Mouse (Mus musculus) kidney, postnatal 0 days (tissue): ENCODE measurements around the gene Cpe. TPM values are rescaled to one million over a fixed set of nuclear protein-coding genes. Genes with fewer than 3 reads are reported as not detected.

Experiments used
- ATAC-seq: fragments of 200-750 bp; cut with Nextera tagmentation; replicated peaks from 2 replicates; pipeline ENCODE4 v1.8.0; 2017; ENCODE audit warnings: low read depth, moderate number of reproducible peaks, moderate TSS enrichment, moderate library complexity; ENCODE audit not compliant: low FRiP score
- DNase-seq: peaks from one replicate; pipeline ENCODE4 v3.0.0-alpha.2; 2016; ENCODE audit warnings: low spot score
- H3K27ac ChIP-seq: fragments of 300-500 bp; sonication (generic); 2 replicates; pipeline ENCODE4 v1.5.1; 2014; ENCODE audit warnings: mild to moderate bottlenecking
- H3K27me3 ChIP-seq: fragments of 300-500 bp; sonication (generic); 2 replicates; pipeline ENCODE4 v1.6.1; 2014; ENCODE audit warnings: low read length, mixed read lengths; ENCODE audit not compliant: insufficient read depth
- H3K36me3 ChIP-seq: fragments of 300-500 bp; sonication (generic); 2 replicates; pipeline ENCODE4 v1.6.1; 2014; ENCODE audit warnings: low read length, mixed read lengths; ENCODE audit not compliant: insufficient read depth
- H3K4me1 ChIP-seq: fragments of 300-500 bp; sonication (generic); replicated peaks from 2 replicates; pipeline ENCODE4 v1.6.1; 2014; ENCODE audit warnings: antibody characterized with exemption, low read length, mixed read lengths; ENCODE audit not compliant: insufficient read depth
- H3K4me2 ChIP-seq: fragments of 300-500 bp; sonication (generic); 2 replicates; pipeline ENCODE4 v1.6.1; 2014; ENCODE audit warnings: mild to moderate bottlenecking, low read length, moderate library complexity, mixed read lengths
- H3K4me3 ChIP-seq: fragments of 300-500 bp; sonication (generic); replicated peaks from 2 replicates; pipeline ENCODE4 v1.5.1; 2014; ENCODE audit warnings: low read depth, low read length
- H3K9ac ChIP-seq: fragments of 300-500 bp; sonication (generic); 2 replicates; pipeline ENCODE4 v1.6.1; 2014; ENCODE audit warnings: low read depth, low read length
- H3K9me3 ChIP-seq: fragments of 300-500 bp; sonication (generic); replicated peaks from 2 replicates; pipeline ENCODE4 v1.6.1; 2016; ENCODE audit warnings: low read length, inconsistent platforms, mixed read lengths
- CTCF ChIP-seq: IDR thresholded peaks from 2 replicates; pipeline ENCODE4 v1.5.1; 2016; ENCODE audit warnings: antibody characterized with exemption, low read depth, mild to moderate bottlenecking, moderate library complexity
- WGBS: fragments of 180-500 bp; shearing (Covaris S2); extraction: QIAGEN DNeasy Blood & Tissue Kit; methylation state at CpG from one replicate; pipeline ENCODE4 v1.1.7; 2014; 5-methylcytosine and 5-hydroxymethylcytosine counted together
- polyA plus RNA-seq: library from polyadenylated mRNA; unstranded; fragments of >200 nt; fragmentation: Nextera tagmentation; extraction: Ambion mirVana; gene quantifications from 2 replicates; pipeline ENCODE4 v1.2.1, GENCODE M21; 2015

Cpe gene
- polyA plus RNA-seq, 1 experiment from 2014 or later: 115 TPM

GRCm38 (mm10) chr8:64597042-64597970, 95.5 kb downstream of the Cpe start:
- ATAC-seq: no peak
- H3K4me3 ChIP-seq: no peak overlapping the region
- H3K4me2 ChIP-seq: no peak overlapping the region
- no peaks in the 10 kb centered on the region for H3K9me3 ChIP-seq
- TF ChIP-seq CTCF: peak; percentile 89
- H3K36me3 ChIP-seq: no peaks in the 10 kb centered on the region
- H3K27me3 ChIP-seq: no peaks in the 10 kb centered on the region
- H3K9ac ChIP-seq: no peak overlapping the region
- H3K27ac ChIP-seq: no peak overlapping the region
- WGBS: 41% methylated on average over 21 of the region's 21 CpGs
- peak; percentile 80 for DNase-seq
- H3K4me1 ChIP-seq: no peaks in the 10 kb centered on the region

DNA sequence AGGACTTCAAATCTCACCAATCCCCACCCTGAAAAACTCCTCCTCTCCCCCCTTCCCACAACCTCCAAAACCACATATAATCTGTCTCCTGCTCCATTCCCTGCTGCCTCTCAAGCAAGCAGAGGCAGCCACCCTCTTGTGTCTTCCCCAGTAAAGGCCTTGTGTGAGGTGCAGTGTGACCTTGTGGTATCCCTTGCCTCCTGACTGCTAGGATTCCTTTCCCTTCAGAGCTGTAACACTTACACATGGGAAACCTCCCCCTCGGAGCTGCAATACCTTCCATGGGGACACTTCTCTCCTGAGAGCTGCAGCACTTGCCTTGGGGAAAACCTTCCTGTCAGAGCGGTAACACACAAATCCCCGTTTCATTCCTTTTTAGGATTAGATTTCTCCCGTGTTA, 96.5 kb downstream of the Cpe start:
- DNase-seq (no peak), ATAC-seq (no peak)
- Histone ChIP-seq H3K4me3 (no peak overlapping the region), H3K4me2 (no peak overlapping the region), H3K4me1 (no peaks in the 10 kb centered on the region), H3K27me3 (no peaks in the 10 kb centered on the region), H3K36me3 (no peaks in the 10 kb centered on the region), H3K27ac (no peak overlapping the region), H3K9ac (no peak overlapping the region), H3K9me3 (no peaks in the 10 kb centered on the region)
- no peak for TF ChIP-seq CTCF
- 73% methylated on average over 4 of the region's 4 CpGs for WGBS

GRCm38 (mm10) chr8:64590456-64590855, 102.4 kb downstream of the Cpe start:
- no peaks in the 10 kb centered on the region for H3K4me1 ChIP-seq
- H3K4me2 ChIP-seq: no peak overlapping the region
- no peaks in the 10 kb centered on the region for H3K36me3 ChIP-seq
- no peak overlapping the region for H3K9ac ChIP-seq
- no peaks in the 10 kb centered on the region for H3K9me3 ChIP-seq
- H3K27ac ChIP-seq: no peak overlapping the region
- no peak for TF ChIP-seq CTCF
- no peak for DNase-seq
- no peak for ATAC-seq
- H3K27me3 ChIP-seq: no peaks in the 10 kb centered on the region
- no peak overlapping the region for H3K4me3 ChIP-seq
- 100% methylated on average over 1 of the region's 1 CpGs for WGBS

DNA sequence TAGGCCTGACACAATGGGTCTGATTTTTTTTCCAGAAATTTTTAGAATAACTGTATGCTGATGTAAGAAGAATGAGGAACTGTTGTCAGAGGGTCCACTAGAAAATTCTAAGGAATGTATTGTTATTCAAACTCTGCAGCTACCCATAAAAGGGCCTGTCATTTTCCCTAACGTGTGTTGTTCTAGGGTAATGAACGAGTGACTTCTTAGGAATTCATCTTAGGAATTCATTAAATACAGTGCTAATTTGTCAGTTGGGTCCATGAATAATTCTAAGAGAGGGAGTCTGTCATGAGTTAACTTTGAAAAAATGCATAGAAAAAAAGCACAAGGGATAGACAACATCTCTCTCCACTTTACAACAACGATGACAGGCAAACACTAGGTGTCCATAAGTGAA, 110.0 kb downstream of the Cpe start:
- no peaks in the 10 kb centered on the region for H3K9me3 ChIP-seq
- H3K4me3 ChIP-seq: no peak overlapping the region
- H3K4me2 ChIP-seq: no peak overlapping the region
- no peak for ATAC-seq
- 49% methylated on average over 3 of the region's 3 CpGs for WGBS
- no peak overlapping the region for H3K27ac ChIP-seq
- no peaks in the 10 kb centered on the region for H3K4me1 ChIP-seq
- no peak for TF ChIP-seq CTCF
- no peak overlapping the region for H3K9ac ChIP-seq
- no peaks in the 10 kb centered on the region for H3K27me3 ChIP-seq
- no peaks in the 10 kb centered on the region for H3K36me3 ChIP-seq
- DNase-seq: peak; percentile 59

DNA sequence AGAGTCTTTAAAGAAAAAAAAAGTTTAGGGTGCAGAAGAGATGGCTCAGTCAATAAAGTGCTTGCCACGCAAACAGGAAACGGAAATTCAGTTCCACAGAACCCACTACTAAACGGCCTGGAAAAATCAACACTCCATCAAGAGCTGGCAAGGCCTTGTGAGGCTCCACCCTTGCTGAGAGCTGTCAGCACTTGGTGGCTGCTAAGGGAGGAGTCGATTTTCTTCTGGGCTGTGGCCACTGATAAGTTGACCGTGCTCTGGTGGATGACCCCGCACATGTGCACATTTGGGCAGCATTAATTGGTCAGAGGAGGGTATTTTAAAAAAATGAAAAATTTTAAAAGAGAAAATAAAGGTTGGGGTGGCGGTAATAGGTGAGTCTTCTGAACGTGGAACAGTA, 114.6 kb downstream of the Cpe start:
- H3K4me1 ChIP-seq: no peaks in the 10 kb centered on the region
- H3K36me3 ChIP-seq: no peaks in the 10 kb centered on the region
- TF ChIP-seq CTCF: no peak
- ATAC-seq: no peak
- no peaks in the 10 kb centered on the region for H3K9me3 ChIP-seq
- H3K4me3 ChIP-seq: no peak overlapping the region
- no peak overlapping the region for H3K4me2 ChIP-seq
- no peaks in the 10 kb centered on the region for H3K27me3 ChIP-seq
- no peak for DNase-seq
- no peak overlapping the region for H3K9ac ChIP-seq
- 66% methylated on average over 8 of the region's 8 CpGs for WGBS
- no peak overlapping the region for H3K27ac ChIP-seq

DNA sequence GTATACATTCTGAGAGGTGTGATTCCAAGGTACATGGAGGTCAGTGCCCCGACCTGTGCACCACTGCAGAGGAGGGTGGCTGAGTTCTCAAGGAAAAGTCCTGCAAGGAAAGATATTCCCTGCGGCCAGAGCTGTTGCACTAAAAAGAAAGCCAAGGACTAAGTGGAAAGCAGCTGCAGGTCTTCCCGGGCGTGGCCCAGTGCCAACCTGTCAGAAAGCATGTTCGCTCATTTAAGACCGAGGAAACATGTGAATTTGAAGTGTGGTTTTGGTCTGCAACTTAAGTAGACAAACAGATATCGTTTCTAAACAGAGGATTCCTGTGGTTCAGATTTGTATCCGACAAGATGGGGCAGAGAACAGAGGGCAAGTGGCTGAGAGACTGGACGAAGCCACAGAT, 117.9 kb downstream of the Cpe start:
- Histone ChIP-seq H3K36me3 (no peaks in the 10 kb centered on the region), H3K27ac (no peak overlapping the region), H3K9ac (no peak overlapping the region), H3K4me3 (no peak overlapping the region), H3K4me1 (no peaks in the 10 kb centered on the region), H3K27me3 (no peaks in the 10 kb centered on the region), H3K4me2 (no peak overlapping the region), H3K9me3 (no peaks in the 10 kb centered on the region)
- WGBS: 62% methylated on average over 9 of the region's 9 CpGs
- no peak for TF ChIP-seq CTCF
- ATAC-seq: no peak
- peak; percentile 77 for DNase-seq
